Mouse (Mus musculus) midbrain, embryonic 13.5 days (tissue): ENCODE measurements at regions not wholly inside any gene's neighbourhood (a gene's known extent, or its start where the extent isn't known, plus 50 kb on each side); places are given as distances from the start of the nearest gene placed in this dataset.
"Not testable (repeated sequence)": the region's sequence is repeated elsewhere in the genome, so short reads cannot be mapped to it uniquely, and the experiment has no call there.

Source experiments
- ATAC-seq: fragments of 200-750 bp; cut with Nextera tagmentation; 2 replicates; pipeline ENCODE4 v1.8.0; 2017; ENCODE audit warnings: mild to moderate bottlenecking, moderate TSS enrichment, moderate library complexity
- H3K27ac ChIP-seq: fragments of 300-500 bp; sonication (generic); 2 replicates; pipeline ENCODE4 v1.5.1; 2015; ENCODE audit warnings: inconsistent platforms, mild to moderate bottlenecking, moderate library complexity
- H3K27me3 ChIP-seq: fragments of 300-500 bp; sonication (generic); 2 replicates; pipeline ENCODE4 v1.6.1; 2015; ENCODE audit warnings: mild to moderate bottlenecking, inconsistent platforms
- H3K36me3 ChIP-seq: fragments of 300-500 bp; sonication (generic); 2 replicates; pipeline ENCODE4 v1.6.1; 2015; ENCODE audit warnings: mild to moderate bottlenecking, inconsistent platforms
- H3K4me1 ChIP-seq: fragments of 300-500 bp; sonication (generic); replicated peaks from 2 replicates; pipeline ENCODE4 v1.6.1; 2015; ENCODE audit warnings: inconsistent platforms
- H3K4me2 ChIP-seq: fragments of 300-500 bp; sonication (generic); replicated peaks from 2 replicates; pipeline ENCODE4 v1.6.1; 2015; ENCODE audit warnings: moderate library complexity, mild to moderate bottlenecking, inconsistent platforms
- H3K4me3 ChIP-seq: fragments of 300-500 bp; sonication (generic); replicated peaks from 2 replicates; pipeline ENCODE4 v1.5.1; 2015; ENCODE audit warnings: mild to moderate bottlenecking, inconsistent platforms
- H3K9ac ChIP-seq: fragments of 300-500 bp; sonication (generic); replicated peaks from 2 replicates; pipeline ENCODE4 v1.6.1; 2015; ENCODE audit warnings: mild to moderate bottlenecking, inconsistent platforms
- H3K9me3 ChIP-seq: fragments of 300-500 bp; sonication (generic); 2 replicates; pipeline ENCODE4 v1.6.1; 2016; ENCODE audit warnings: mild to moderate bottlenecking, inconsistent platforms
- WGBS: fragments of 180-500 bp; shearing (Covaris S2); methylation state at CpG from one replicate; pipeline ENCODE4 v1.1.7; 2015; 5-methylcytosine and 5-hydroxymethylcytosine counted together

DNA sequence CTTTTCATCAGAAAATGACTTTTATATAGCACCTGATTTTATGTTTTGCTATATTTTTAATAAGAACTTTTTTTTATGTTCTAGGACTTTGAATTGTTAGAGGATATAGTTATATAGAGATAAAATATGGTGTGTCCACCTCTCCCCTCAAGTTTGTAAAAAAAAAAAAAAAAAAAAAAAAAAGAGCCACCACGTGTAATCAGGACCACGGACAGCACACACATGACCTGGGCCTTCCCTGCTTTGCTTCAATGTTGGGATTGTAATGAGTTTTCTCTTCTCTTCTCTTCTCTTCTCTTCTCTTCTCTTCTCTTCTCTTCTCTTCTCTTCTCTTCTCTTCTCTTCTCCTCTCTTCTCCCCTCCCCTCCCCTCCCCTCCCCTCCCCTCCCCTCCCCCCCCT, 78.5 kb downstream of the 1700010I14Rik start:
- not testable (repeated sequence) for H3K27me3 ChIP-seq, ATAC-seq, H3K4me1 ChIP-seq, H3K4me2 ChIP-seq, H3K27ac ChIP-seq, H3K36me3 ChIP-seq, H3K9me3 ChIP-seq, H3K9ac ChIP-seq, H3K4me3 ChIP-seq
- WGBS, result 19% methylated on average over 2 of the region's 2 CpGs

GRCm38 (mm10) chr17:9068859-9069602, 80.9 kb downstream of the 1700010I14Rik start:
- ATAC-seq, result no peak
- Histone ChIP-seq H3K4me2 (no peak overlapping the region), H3K4me3 (no peak overlapping the region), H3K9me3 (no peaks in the 10 kb centered on the region), H3K4me1 (no peaks in the 10 kb centered on the region), H3K27ac (no peak overlapping the region), H3K36me3 (no peaks in the 10 kb centered on the region), H3K27me3 (no peaks in the 10 kb centered on the region), H3K9ac (no peak overlapping the region)
- WGBS, result 90% methylated on average over 5 of the region's 5 CpGs

DNA sequence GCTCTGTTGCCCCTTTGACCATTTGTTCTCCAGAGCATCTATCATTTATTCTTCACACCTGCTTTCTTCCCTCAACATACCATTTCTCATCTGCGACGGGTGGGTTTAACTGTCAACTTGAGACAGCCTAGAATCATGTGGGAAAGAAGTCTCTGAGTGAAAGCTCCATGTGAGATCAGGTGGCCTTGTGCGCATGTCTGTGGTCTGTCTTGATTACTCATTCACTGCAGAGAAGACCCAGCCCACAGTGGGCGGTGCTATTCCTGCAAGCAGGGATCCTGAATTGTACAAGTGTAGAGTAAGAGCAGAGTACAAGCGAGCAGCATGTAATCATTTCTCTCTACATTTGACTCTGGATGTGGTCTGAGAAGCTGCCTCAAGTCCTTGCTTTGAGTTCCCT, 95.5 kb downstream of the 1700010I14Rik start:
- no peak overlapping the region for H3K9ac ChIP-seq
- no peaks in the 10 kb centered on the region for H3K36me3 ChIP-seq
- no peak overlapping the region for H3K4me2 ChIP-seq
- no peaks in the 10 kb centered on the region for H3K27me3 ChIP-seq
- H3K9me3 ChIP-seq, result no peaks in the 10 kb centered on the region
- no peak overlapping the region for H3K27ac ChIP-seq
- WGBS, result 93% methylated on average over 5 of the region's 5 CpGs
- ATAC-seq, result no peak
- no peak overlapping the region for H3K4me3 ChIP-seq
- H3K4me1 ChIP-seq, result no peaks in the 10 kb centered on the region

DNA sequence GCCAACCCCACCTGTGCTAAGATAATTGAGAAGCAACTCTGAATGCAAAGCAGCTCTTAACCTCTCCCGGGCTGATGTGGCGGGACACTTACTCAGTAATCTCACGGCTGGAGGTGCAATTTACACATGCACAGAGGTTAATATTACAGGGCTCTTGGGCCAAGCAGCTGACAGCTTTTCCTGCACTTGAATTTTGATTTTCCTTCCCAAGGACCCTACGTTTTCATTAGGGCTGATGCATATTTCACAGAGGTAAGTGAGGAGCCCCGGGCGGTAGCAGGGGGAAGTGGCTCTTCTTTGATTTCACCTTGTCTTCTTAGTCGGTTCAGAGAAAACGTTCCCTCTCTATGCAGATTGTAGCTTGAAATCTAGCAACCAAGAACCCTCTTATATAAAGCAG, 139.7 kb downstream of the 1700010I14Rik start:
- no peak for ATAC-seq
- no peaks in the 10 kb centered on the region for H3K9me3 ChIP-seq
- WGBS, result 41% methylated on average over 8 of the region's 8 CpGs
- H3K4me2 ChIP-seq, result no peak overlapping the region
- H3K36me3 ChIP-seq, result no peaks in the 10 kb centered on the region
- no peaks in the 10 kb centered on the region for H3K27me3 ChIP-seq
- H3K4me1 ChIP-seq, result peaks cover 9% of the 10 kb centered on the region; the same call in 1 of the 2 replicates
- no peak overlapping the region for H3K27ac ChIP-seq
- no peak overlapping the region for H3K9ac ChIP-seq
- H3K4me3 ChIP-seq, result no peak overlapping the region

- 67% methylated on average over 6 of the region's 6 CpGs for WGBS
- ATAC-seq, result no peak
These were observed 157.6 kb downstream of the 1700010I14Rik start for GRCm38 (mm10) chr17:9145605-9146223.

DNA sequence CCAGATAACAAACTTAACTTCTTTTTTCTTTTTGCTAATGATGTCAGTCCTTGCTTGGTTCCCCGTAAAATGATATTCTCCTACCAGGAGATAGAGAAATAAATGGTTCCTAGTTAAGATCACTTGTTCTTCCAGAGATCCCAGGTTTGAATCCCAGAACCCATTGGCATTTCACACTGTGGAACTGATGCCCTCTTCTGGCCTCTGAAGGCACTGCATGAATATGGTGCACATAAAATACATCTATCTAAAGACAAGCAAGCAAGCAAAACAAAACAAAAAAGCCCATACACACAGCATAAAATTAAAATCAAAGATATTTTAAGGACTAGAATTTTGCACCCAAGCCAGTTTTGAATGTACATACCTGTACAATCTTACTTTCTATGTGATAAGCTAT, 162.5 kb downstream of the 1700010I14Rik start:
- Histone ChIP-seq H3K4me1 (0 out of 2 replicates have a peak, but pooled peaks cover 3% of the 10 kb centered on the region), H3K27ac (no peak overlapping the region), H3K27me3 (no peaks in the 10 kb centered on the region), H3K4me3 (no peak overlapping the region), H3K36me3 (no peaks in the 10 kb centered on the region), H3K9ac (no peak overlapping the region), H3K4me2 (no peak overlapping the region), H3K9me3 (no peaks in the 10 kb centered on the region)
- 91% methylated on average over 1 of the region's 1 CpGs for WGBS
- ATAC-seq, result no peak

More at GRCm38 (mm10) chr17:9145605-9146223, 157.6 kb downstream of the 1700010I14Rik start:
- H3K9ac ChIP-seq, result no peak overlapping the region
- no peak overlapping the region for H3K4me2 ChIP-seq
- H3K27me3 ChIP-seq, result no peaks in the 10 kb centered on the region
- H3K4me1 ChIP-seq, result no peaks in the 10 kb centered on the region
- no peak overlapping the region for H3K4me3 ChIP-seq
- H3K9me3 ChIP-seq, result no peaks in the 10 kb centered on the region
- H3K36me3 ChIP-seq, result no peaks in the 10 kb centered on the region
- no peak overlapping the region for H3K27ac ChIP-seq

- Histone ChIP-seq H3K9me3 (no peaks in the 10 kb centered on the region), H3K4me1 (peaks cover 9% of the 10 kb centered on the region), H3K4me2 (no peak overlapping the region), H3K36me3 (no peaks in the 10 kb centered on the region), H3K4me3 (no peak overlapping the region), H3K9ac (no peak overlapping the region), H3K27ac (no peak overlapping the region), H3K27me3 (no peaks in the 10 kb centered on the region)
- 87% methylated on average over 6 of the region's 6 CpGs for WGBS
- no peak for ATAC-seq
These were observed 174.0 kb downstream of the 1700010I14Rik start for GRCm38 (mm10) chr17:9162148-9162547.

- H3K9me3 ChIP-seq, result no peaks in the 10 kb centered on the region
- H3K36me3 ChIP-seq, result no peaks in the 10 kb centered on the region
- no peak for ATAC-seq
- H3K4me1 ChIP-seq, result peaks cover 11% of the 10 kb centered on the region
- WGBS, result 95% methylated on average over 5 of the region's 5 CpGs
- no peak overlapping the region for H3K4me3 ChIP-seq
- H3K27ac ChIP-seq, result no peak overlapping the region
- no peak overlapping the region for H3K4me2 ChIP-seq
- H3K27me3 ChIP-seq, result no peaks in the 10 kb centered on the region
- H3K9ac ChIP-seq, result no peak overlapping the region
These were observed 174.5 kb downstream of the 1700010I14Rik start for GRCm38 (mm10) chr17:9162676-9163075.

DNA sequence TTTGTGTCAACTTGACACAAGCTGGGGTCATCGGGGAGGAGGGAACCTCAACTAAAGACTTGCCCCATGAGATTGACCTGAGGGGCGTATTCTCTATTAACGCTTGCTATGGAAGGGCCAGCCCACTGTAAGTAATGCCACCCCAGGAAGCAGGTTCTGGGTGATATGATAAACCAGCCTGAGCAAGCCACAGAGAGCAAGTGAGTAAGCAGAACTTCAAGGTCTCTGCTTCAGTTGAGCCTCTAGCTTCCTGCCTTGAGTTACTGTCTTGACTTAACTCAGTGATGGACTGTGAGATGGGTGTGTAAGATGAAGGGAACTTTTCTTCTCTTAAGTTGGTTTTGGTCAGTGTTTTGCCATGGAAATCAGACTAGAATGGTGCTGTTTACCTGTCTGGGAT, 175.2 kb downstream of the 1700010I14Rik start:
- no peak for ATAC-seq

DNA sequence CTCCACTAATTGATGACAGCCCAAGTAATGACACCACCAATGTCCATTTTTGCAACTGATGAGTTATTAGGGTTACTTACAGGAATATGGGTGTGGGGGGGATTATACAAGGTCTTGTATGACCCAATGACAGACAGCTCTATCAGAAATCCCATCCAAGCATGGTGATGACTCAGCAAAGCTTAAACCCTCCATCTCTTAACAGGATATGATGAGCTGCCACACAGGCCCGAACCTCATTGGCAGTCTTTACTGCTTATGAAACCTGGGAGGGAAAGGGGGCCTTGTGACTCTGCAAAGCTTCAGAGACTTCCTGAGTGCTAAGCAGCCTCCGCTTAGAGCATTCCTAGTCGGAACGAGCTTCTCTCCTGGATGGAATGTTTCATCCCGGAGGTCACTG, 176.4 kb downstream of the 1700010I14Rik start:
- no peak overlapping the region for H3K4me2 ChIP-seq
- H3K9me3 ChIP-seq, result no peaks in the 10 kb centered on the region
- no peak overlapping the region for H3K9ac ChIP-seq
- H3K4me3 ChIP-seq, result no peak overlapping the region
- H3K27ac ChIP-seq, result no peak overlapping the region
- H3K4me1 ChIP-seq, result peaks cover 26% of the 10 kb centered on the region
- ATAC-seq, result no peak
- H3K36me3 ChIP-seq, result no peaks in the 10 kb centered on the region
- 90% methylated on average over 5 of the region's 5 CpGs for WGBS
- no peaks in the 10 kb centered on the region for H3K27me3 ChIP-seq

More for the DNA sequence above, 175.2 kb downstream of the 1700010I14Rik start:
- no peaks in the 10 kb centered on the region for H3K36me3 ChIP-seq
- no peak overlapping the region for H3K27ac ChIP-seq
- H3K9me3 ChIP-seq, result no peaks in the 10 kb centered on the region
- H3K9ac ChIP-seq, result no peak overlapping the region
- no peak overlapping the region for H3K4me3 ChIP-seq
- H3K27me3 ChIP-seq, result no peaks in the 10 kb centered on the region
- WGBS, result 93% methylated on average over 3 of the region's 3 CpGs
- no peak overlapping the region for H3K4me2 ChIP-seq
- peaks cover 17% of the 10 kb centered on the region for H3K4me1 ChIP-seq

DNA sequence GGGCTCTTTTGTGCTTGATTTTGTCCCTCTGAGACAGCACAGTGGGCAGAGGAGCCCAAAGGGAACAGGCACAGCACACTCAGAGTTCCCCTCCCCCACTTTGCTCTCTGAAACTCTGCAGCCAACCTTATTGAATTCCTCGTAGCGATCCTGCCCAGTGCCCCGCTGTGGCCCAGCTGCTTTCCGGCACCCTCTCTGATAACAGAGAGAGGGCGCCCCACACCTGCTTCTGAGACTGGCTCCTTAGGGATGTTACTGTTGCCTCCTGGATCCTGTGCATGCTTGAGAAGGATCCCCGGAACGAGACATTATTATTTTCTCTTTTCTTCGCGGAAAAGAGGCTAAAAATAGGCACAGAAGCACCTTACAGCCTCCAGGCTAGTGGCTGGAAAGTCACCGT, 179.0 kb downstream of the 1700010I14Rik start:
- peak overlapping the region; percentile 90 for H3K4me2 ChIP-seq
- peak overlapping the region; percentile 91 for H3K27ac ChIP-seq
- H3K27me3 ChIP-seq, result no peaks in the 10 kb centered on the region
- H3K9ac ChIP-seq, result peak overlapping the region; percentile 75
- WGBS, result 0% methylated on average over 10 of the region's 10 CpGs
- H3K36me3 ChIP-seq, result no peaks in the 10 kb centered on the region
- H3K4me1 ChIP-seq, result peaks cover 31% of the 10 kb centered on the region
- peak overlapping the region; percentile 50 for H3K4me3 ChIP-seq
- ATAC-seq, result peak; percentile 91
- H3K9me3 ChIP-seq, result no peaks in the 10 kb centered on the region

DNA sequence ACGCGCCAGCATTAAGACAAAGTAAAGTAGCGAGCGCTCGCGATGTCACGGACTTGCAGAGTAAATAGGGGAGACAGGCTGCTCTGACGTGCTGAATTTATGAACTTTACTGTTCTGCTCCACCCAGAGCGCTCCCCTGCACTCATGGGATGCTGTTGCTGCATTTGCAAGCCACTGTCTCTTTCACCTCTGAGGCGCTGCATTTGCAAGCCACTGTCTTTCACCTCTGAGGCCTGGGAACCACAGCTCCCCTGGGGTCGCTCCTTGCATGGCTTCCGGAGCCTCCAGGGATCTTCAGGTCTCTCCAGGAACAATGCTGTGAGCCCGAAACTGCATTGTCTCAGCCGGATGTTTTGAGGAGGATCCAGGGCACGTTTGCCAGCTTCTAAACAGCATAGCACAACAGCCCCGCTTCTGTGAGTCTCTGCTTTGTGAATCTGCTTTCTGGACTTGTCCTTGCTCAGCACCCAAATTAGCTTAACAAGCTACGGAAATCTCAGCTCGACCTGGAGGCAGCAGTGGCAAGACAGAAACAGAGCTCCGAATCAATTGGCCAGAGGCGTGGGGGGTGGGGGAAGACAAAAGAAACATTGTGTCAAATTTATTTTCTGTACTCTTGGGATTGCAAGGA, 179.6 kb downstream of the 1700010I14Rik start:
- peak; percentile 66 for ATAC-seq
- peaks cover 31% of the 10 kb centered on the region for H3K4me1 ChIP-seq
- no peaks in the 10 kb centered on the region for H3K36me3 ChIP-seq
- H3K4me3 ChIP-seq, result peak overlapping the region; percentile 50
- WGBS, result under 1% methylated on average over 20 of the region's 20 CpGs
- no peaks in the 10 kb centered on the region for H3K9me3 ChIP-seq
- H3K4me2 ChIP-seq, result peak overlapping the region; percentile 90
- H3K27ac ChIP-seq, result peak overlapping the region; percentile 91
- no peaks in the 10 kb centered on the region for H3K27me3 ChIP-seq
- peak overlapping the region; percentile 75 for H3K9ac ChIP-seq
